Mouse (Mus musculus) activated CD4-positive, CD25-positive, alpha-beta regulatory T cell, adult 4 months (primary cell): Measurements from ENCODE around the gene Fhod1. TPM values are rescaled to one million over a fixed set of nuclear protein-coding genes. Genes with fewer than 3 reads are reported as not detected.

Source experiments
- ATAC-seq: one replicate; pipeline ENCODE4 v1.8.0; 2017
- polyA plus RNA-seq, 2 experiments: library from polyadenylated mRNA; unstranded; fragments of 100-300 nt; shearing (Covaris generic); gene quantifications; one replicate each; pipeline ENCODE4 v1.2.1; 2017

Fhod1 gene
- polyA plus RNA-seq, 2 experiments from 2014 or later: 2.9 to 3.1 TPM

GRCm38 (mm10) chr8:105315073-105315769 lies 32.5 kb downstream of the Fhod1 start:
- ATAC-seq: no peak

GRCm38 (mm10) chr8:105313622-105314402 lies 33.9 kb downstream of the Fhod1 start:
- no peak for ATAC-seq

- no peak for ATAC-seq
Observed at GRCm38 (mm10) chr8:105312891-105313481, 34.8 kb downstream of the Fhod1 start.

- ATAC-seq: no peak
Observed at GRCm38 (mm10) chr8:105311718-105312117, 36.0 kb downstream of the Fhod1 start.

- ATAC-seq: no peak
Observed at GRCm38 (mm10) chr8:105310118-105310517, 37.6 kb downstream of the Fhod1 start.

GRCm38 (mm10) chr8:105309142-105309847 lies 38.5 kb downstream of the Fhod1 start:
- no peak for ATAC-seq

GRCm38 (mm10) chr8:105308428-105308827 lies 39.3 kb downstream of the Fhod1 start:
- no peak for ATAC-seq

GRCm38 (mm10) chr8:105307670-105308069 lies 40.1 kb downstream of the Fhod1 start:
- no peak for ATAC-seq

GRCm38 (mm10) chr8:105306146-105306691 lies 41.5 kb downstream of the Fhod1 start:
- no peak for ATAC-seq

- ATAC-seq: peak; percentile 59
Observed at GRCm38 (mm10) chr8:105305211-105306145, 42.3 kb downstream of the Fhod1 start, which contains the start of gene Elmo3. Gene Elmo3 (plus strand): TSS chr8:105305601.

GRCm38 (mm10) chr8:105304325-105305210 lies 43.2 kb downstream of the Fhod1 start:
- ATAC-seq: peak; percentile 51

GRCm38 (mm10) chr8:105303874-105304273 lies 43.9 kb downstream of the Fhod1 start:
- no peak for ATAC-seq

GRCm38 (mm10) chr8:105303396-105303795 lies 44.4 kb downstream of the Fhod1 start:
- ATAC-seq: no peak

- no peak for ATAC-seq
Observed at GRCm38 (mm10) chr8:105299962-105300361, 47.8 kb downstream of the Fhod1 start.

- ATAC-seq: no peak
Observed at GRCm38 (mm10) chr8:105298351-105299252, 49.2 kb downstream of the Fhod1 start.

- peak; percentile 99 for ATAC-seq
Observed at GRCm38 (mm10) chr8:105297511-105298192, 50.1 kb downstream of the Fhod1 start, which contains the start of gene E2f4. Gene E2f4 (plus strand): TSS chr8:105297663.

GRCm38 (mm10) chr8:105295895-105296573 lies 51.7 kb downstream of the Fhod1 start, which contains the start of gene Exoc3l:
Gene Exoc3l (minus strand): TSS chr8:105296101.
- no peak for ATAC-seq

- no peak for ATAC-seq
Observed at GRCm38 (mm10) chr8:105295256-105295655, 52.5 kb downstream of the Fhod1 start.
